Mouse (Mus musculus): ENCODE data around the gene Eno4. TPM values are rescaled to one million over a fixed set of nuclear protein-coding genes. Genes with fewer than 3 reads are reported as not detected.

Gene Eno4
- polyA plus RNA-seq, 1 experiment from 2014 or later, result 0.05 TPM

DNA sequence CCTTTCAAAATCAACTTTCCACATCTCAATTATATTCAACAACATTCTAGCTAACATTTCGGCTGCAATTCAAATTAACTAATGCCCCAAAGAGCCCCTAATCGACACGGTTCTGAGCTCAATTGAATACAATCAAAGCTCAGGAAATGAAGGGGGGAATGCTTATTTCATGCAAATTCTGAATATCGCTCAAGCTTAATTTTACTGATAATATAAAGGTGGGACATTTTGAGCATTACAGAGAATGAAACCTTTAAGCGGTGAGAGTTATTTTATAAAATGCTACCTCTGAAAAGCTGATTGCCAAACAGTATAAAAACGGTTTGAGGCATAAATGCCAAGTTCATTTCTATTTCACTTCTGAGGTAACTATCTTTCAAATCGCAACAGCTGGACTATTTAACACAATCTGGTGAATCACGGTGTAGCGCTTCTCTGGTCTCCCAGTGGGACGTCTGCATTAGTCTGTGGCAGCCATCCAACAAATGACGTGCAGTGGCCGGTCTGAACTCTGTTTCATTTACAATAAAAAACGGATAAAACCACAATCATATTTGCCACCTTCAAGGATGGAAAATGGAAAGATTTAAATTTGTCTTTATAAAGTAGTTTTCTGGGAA, 36.3 kb downstream of the Eno4 start:
- Histone ChIP-seq H3K4me1 (replicated peaks; ENCODE audit: control insufficient read depth, insufficient read depth, low read length) (no peaks in the 10 kb centered on the region), H3K27ac (ENCODE audit: low read depth, low read length) (no peak overlapping the region), H3K27me3 (replicated peaks; ENCODE audit: control insufficient read depth, insufficient read depth, low read length) (no peaks in the 10 kb centered on the region), H3K36me3 (ENCODE audit: control insufficient read depth, insufficient read depth) (no peaks in the 10 kb centered on the region; the same call in 1 of the 2 replicates), H3K9ac (ENCODE audit: low read depth, low read length) (no peak overlapping the region), H3K9me3 (ENCODE audit: control insufficient read depth) (no peaks in the 10 kb centered on the region), H3K4me2 (replicated peaks; ENCODE audit: low read depth) (no peak overlapping the region), H3K4me3 (ENCODE audit: low read depth, low read length) (no peak overlapping the region)
- ATAC-seq, result no peak
- 58% methylated on average over 13 of the region's 13 CpGs for WGBS
- no peak for TF ChIP-seq CTCF (IDR thresholded peaks at IDR 0.05; ENCODE audit: low read depth)

GRCm38 (mm10) chr19:58980056-58980440, 36.8 kb downstream of the Eno4 start:
- 67% methylated on average over 5 of the region's 5 CpGs for WGBS
- Histone ChIP-seq H3K4me2 (replicated peaks; ENCODE audit: low read depth) (no peak overlapping the region), H3K36me3 (ENCODE audit: control insufficient read depth, insufficient read depth) (no peaks in the 10 kb centered on the region; the same call in 1 of the 2 replicates), H3K4me3 (ENCODE audit: low read depth, low read length) (no peak overlapping the region), H3K27ac (ENCODE audit: low read depth, low read length) (no peak overlapping the region), H3K9ac (ENCODE audit: low read depth, low read length) (no peak overlapping the region), H3K27me3 (replicated peaks; ENCODE audit: control insufficient read depth, insufficient read depth, low read length) (no peaks in the 10 kb centered on the region), H3K4me1 (replicated peaks; ENCODE audit: control insufficient read depth, insufficient read depth, low read length) (no peaks in the 10 kb centered on the region), H3K9me3 (ENCODE audit: control insufficient read depth) (no peaks in the 10 kb centered on the region)
- TF ChIP-seq CTCF (IDR thresholded peaks at IDR 0.05; ENCODE audit: low read depth), result no peak
- no peak for ATAC-seq

DNA sequence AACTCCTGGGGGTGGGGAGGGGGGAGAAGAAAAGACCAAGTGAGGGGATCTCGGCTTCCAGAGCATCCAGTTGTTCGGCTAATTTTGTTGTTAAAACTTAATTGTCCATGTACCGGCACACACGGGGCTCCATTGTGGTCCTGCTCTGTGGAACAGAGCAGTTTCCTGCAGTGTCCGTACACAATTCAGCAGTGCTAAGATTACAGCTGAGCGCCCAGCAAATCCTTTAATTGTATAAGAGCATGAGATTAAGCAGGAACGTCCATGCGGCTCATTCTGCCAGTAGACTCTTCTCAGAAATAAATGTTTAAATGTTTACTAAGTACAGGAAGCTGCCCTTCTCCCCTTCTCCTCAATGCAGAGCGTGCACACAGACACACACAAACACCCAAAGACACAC, 38.3 kb downstream of the Eno4 start:
- Histone ChIP-seq H3K4me1 (replicated peaks; ENCODE audit: control insufficient read depth, insufficient read depth, low read length) (no peaks in the 10 kb centered on the region), H3K27ac (ENCODE audit: low read depth, low read length) (no peak overlapping the region), H3K9ac (ENCODE audit: low read depth, low read length) (no peak overlapping the region), H3K4me3 (ENCODE audit: low read depth, low read length) (no peak overlapping the region), H3K9me3 (ENCODE audit: control insufficient read depth) (no peaks in the 10 kb centered on the region), H3K36me3 (ENCODE audit: control insufficient read depth, insufficient read depth) (no peaks in the 10 kb centered on the region; the same call in 1 of the 2 replicates), H3K4me2 (replicated peaks; ENCODE audit: low read depth) (no peak overlapping the region), H3K27me3 (replicated peaks; ENCODE audit: control insufficient read depth, insufficient read depth, low read length) (no peaks in the 10 kb centered on the region)
- no peak for ATAC-seq
- WGBS, result 52% methylated on average over 9 of the region's 9 CpGs
- no peak for TF ChIP-seq CTCF (IDR thresholded peaks at IDR 0.05; ENCODE audit: low read depth)

DNA sequence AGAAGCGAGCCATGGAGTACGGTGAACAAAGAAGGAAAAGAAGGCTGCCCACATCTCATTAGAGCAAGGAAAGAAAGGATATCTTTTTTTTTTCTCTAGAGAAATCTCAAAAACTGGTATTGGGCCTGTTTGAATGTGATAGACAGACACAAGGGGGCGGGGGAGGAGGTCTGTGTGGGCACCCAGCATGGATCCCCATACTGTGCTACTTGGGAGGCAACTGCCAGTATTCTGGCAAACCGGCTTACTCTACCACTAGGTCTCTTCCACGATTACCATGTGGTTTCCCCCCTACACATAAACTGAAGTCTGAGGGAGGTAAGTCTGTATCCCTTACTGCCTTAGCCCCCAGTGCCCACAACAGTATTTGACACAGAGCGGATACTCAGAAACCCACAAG, 59.6 kb downstream of the Eno4 start:
- 88% methylated on average over 6 of the region's 6 CpGs for WGBS
- no peak overlapping the region for H3K9ac ChIP-seq (ENCODE audit: low read depth, low read length)
- no peaks in the 10 kb centered on the region for H3K27me3 ChIP-seq (replicated peaks; ENCODE audit: control insufficient read depth, insufficient read depth, low read length)
- no peak for TF ChIP-seq CTCF (IDR thresholded peaks at IDR 0.05; ENCODE audit: low read depth)
- H3K27ac ChIP-seq (ENCODE audit: low read depth, low read length), result no peak overlapping the region
- peaks cover 18% of the 10 kb centered on the region; the same call in 1 of the 2 replicates for H3K36me3 ChIP-seq (ENCODE audit: control insufficient read depth, insufficient read depth)
- H3K4me2 ChIP-seq (replicated peaks; ENCODE audit: low read depth), result no peak overlapping the region
- H3K9me3 ChIP-seq (ENCODE audit: control insufficient read depth), result no peaks in the 10 kb centered on the region
- H3K4me1 ChIP-seq (replicated peaks; ENCODE audit: control insufficient read depth, insufficient read depth, low read length), result no peaks in the 10 kb centered on the region
- ATAC-seq, result no peak
- no peak overlapping the region for H3K4me3 ChIP-seq (ENCODE audit: low read depth, low read length)

DNA sequence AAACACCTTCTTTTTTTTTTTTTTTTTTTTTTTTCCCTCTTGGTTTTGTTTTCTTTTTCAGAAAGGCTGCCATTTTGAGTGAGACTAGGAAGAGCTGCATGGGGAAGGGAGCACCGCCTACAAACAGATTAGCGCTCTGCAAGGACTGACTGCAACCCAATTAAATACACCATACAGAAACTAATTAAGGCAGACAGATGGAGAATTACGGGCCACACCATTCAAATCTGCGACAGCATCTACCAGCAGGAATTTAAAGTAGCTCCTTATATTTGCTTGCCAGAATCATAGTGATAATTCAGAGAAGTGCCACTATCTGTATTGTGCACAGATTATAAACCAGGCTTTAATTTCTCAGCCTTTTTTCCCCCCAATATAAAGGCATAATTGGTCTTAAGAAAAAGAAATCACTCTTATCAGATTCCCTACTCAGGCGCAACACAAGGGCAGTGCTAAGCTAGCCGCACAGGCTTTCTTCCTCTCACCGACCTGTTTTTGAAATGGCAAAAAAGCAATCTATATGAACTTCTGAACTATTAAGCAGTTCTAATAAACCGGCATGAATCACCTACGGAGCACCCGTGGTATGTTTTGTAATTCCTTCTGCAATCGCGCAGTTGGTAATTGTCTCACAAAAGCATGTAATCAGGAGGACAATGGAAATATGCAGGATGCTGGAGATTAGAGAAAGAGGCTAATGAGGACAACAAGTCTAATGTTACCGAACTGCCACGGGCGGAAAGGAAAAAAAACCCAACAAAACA, 63.5 kb downstream of the Eno4 start:
- no peak for ATAC-seq

DNA sequence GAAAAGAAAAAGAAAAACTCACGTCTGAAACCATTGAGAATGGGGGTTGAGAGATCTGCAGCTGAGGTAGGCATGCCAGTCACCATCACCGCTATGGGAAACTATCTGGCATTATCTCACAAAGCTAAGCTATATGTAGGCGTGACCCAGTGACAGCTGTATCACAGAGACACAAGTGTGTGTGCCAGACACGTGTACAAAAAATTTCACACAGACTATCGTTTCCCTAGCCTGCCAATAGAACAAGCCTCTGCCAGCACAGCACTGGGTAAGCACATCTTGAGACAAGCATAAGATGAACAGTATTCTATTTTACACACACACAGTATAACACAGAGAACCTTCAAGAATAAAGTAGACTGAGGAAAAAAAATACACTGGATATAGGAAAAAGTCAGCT, 67.6 kb downstream of the Eno4 start:
- Histone ChIP-seq H3K4me3 (ENCODE audit: low read depth, low read length) (no peak overlapping the region), H3K36me3 (ENCODE audit: control insufficient read depth, insufficient read depth) (no peaks in the 10 kb centered on the region; the same call in 1 of the 2 replicates), H3K9ac (ENCODE audit: low read depth, low read length) (no peak overlapping the region), H3K27ac (ENCODE audit: low read depth, low read length) (no peak overlapping the region), H3K27me3 (replicated peaks; ENCODE audit: control insufficient read depth, insufficient read depth, low read length) (no peaks in the 10 kb centered on the region), H3K9me3 (ENCODE audit: control insufficient read depth) (no peaks in the 10 kb centered on the region), H3K4me1 (replicated peaks; ENCODE audit: control insufficient read depth, insufficient read depth, low read length) (no peaks in the 10 kb centered on the region), H3K4me2 (replicated peaks; ENCODE audit: low read depth) (no peak overlapping the region)
- 76% methylated on average over 5 of the region's 5 CpGs for WGBS
- no peak for ATAC-seq
- TF ChIP-seq CTCF (IDR thresholded peaks at IDR 0.05; ENCODE audit: low read depth), result no peak

More for the DNA sequence above, 63.5 kb downstream of the Eno4 start:
- H3K36me3 ChIP-seq (ENCODE audit: control insufficient read depth, insufficient read depth), result peaks cover 15% of the 10 kb centered on the region; the same call in 1 of the 2 replicates
- H3K4me2 ChIP-seq (replicated peaks; ENCODE audit: low read depth), result no peak overlapping the region
- H3K4me1 ChIP-seq (replicated peaks; ENCODE audit: control insufficient read depth, insufficient read depth, low read length), result no peaks in the 10 kb centered on the region
- H3K27ac ChIP-seq (ENCODE audit: low read depth, low read length), result no peak overlapping the region
- no peaks in the 10 kb centered on the region for H3K27me3 ChIP-seq (replicated peaks; ENCODE audit: control insufficient read depth, insufficient read depth, low read length)
- H3K4me3 ChIP-seq (ENCODE audit: low read depth, low read length), result no peak overlapping the region
- no peak overlapping the region for H3K9ac ChIP-seq (ENCODE audit: low read depth, low read length)
- H3K9me3 ChIP-seq (ENCODE audit: control insufficient read depth), result no peaks in the 10 kb centered on the region
- no peak for TF ChIP-seq CTCF (IDR thresholded peaks at IDR 0.05; ENCODE audit: low read depth)
- WGBS, result 87% methylated on average over 15 of the region's 15 CpGs

Small RNAs within 50 kb of the gene (microRNA-seq; reads per million reads assigned to microRNA genes)
- 1.4 reads per million for gene Mir3086

Other genes with a start within 250 kb of the Eno4 start
- gene Pnliprp1, start 214.5 kb upstream of the Eno4 start, polyA plus RNA-seq (2015; fragmentation: Nextera tagmentation; extraction: Ambion mirVana), result 17.4 and 26.4 TPM in 2 replicates
- gene Pnliprp2, start 183.7 kb upstream of the Eno4 start, polyA plus RNA-seq (2015; fragmentation: Nextera tagmentation; extraction: Ambion mirVana), result 5.2 and 5.3 TPM in 2 replicates
- not detected in 2 replicates for gene 1700019N19Rik, start 149.0 kb upstream of the Eno4 start, polyA plus RNA-seq (2015; fragmentation: Nextera tagmentation; extraction: Ambion mirVana)
- gene Hspa12a, start 229 bp downstream of the Eno4 start, polyA plus RNA-seq (2015; fragmentation: Nextera tagmentation; extraction: Ambion mirVana), result 3.6 TPM in 2 replicates
- 11.0 and 11.8 TPM in 2 replicates for gene Shtn1, start 132.7 kb downstream of the Eno4 start, polyA plus RNA-seq (2015; fragmentation: Nextera tagmentation; extraction: Ambion mirVana)
- gene Vax1, start 226.6 kb downstream of the Eno4 start, polyA plus RNA-seq (2015; fragmentation: Nextera tagmentation; extraction: Ambion mirVana), result not detected in 2 replicates